Mouse (Mus musculus) lung, embryonic 14.5 days (tissue): ENCODE measurements at regions not wholly inside any gene's neighbourhood (a gene's known extent, or its start where the extent isn't known, plus 50 kb on each side); places are given as distances from the start of the nearest gene placed in this dataset.
"Not testable (repeated sequence)": the region's sequence is repeated elsewhere in the genome, so short reads cannot be mapped to it uniquely, and the experiment has no call there.

Experiments used
- ATAC-seq: fragments of 200-750 bp; cut with Nextera tagmentation; 2 replicates; pipeline ENCODE4 v1.8.0; 2017; ENCODE audit warnings: mild to moderate bottlenecking, moderate TSS enrichment, moderate library complexity; ENCODE audit not compliant: insufficient read depth
- DNase-seq: peaks from one replicate; pipeline ENCODE4 v3.0.0-alpha.2; 2015
- H3K27ac ChIP-seq: fragments of 300-500 bp; sonication (generic); 2 replicates; pipeline ENCODE4 v1.5.1; 2014; ENCODE audit warnings: low read depth, mild to moderate bottlenecking, moderate library complexity
- H3K27me3 ChIP-seq: fragments of 300-500 bp; sonication (generic); 2 replicates; pipeline ENCODE4 v1.6.1; 2014; ENCODE audit warnings: low read length, control low read depth; ENCODE audit not compliant: insufficient read depth
- H3K36me3 ChIP-seq: fragments of 300-500 bp; sonication (generic); 2 replicates; pipeline ENCODE4 v1.6.1; 2014; ENCODE audit warnings: control low read depth; ENCODE audit not compliant: insufficient read depth
- H3K4me1 ChIP-seq: fragments of 300-500 bp; sonication (generic); 2 replicates; pipeline ENCODE4 v1.6.1; 2014; ENCODE audit warnings: antibody characterized with exemption, control low read depth; ENCODE audit not compliant: insufficient read depth
- H3K4me2 ChIP-seq: fragments of 300-500 bp; sonication (generic); 2 replicates; pipeline ENCODE4 v1.6.1; 2014; ENCODE audit warnings: mild to moderate bottlenecking
- H3K4me3 ChIP-seq: fragments of 300-500 bp; sonication (generic); 2 replicates; pipeline ENCODE4 v1.5.1; 2014; ENCODE audit warnings: low read depth, low read length
- H3K9ac ChIP-seq: fragments of 300-500 bp; sonication (generic); 2 replicates; pipeline ENCODE4 v1.6.1; 2014
- H3K9me3 ChIP-seq: fragments of 300-500 bp; sonication (generic); 2 replicates; pipeline ENCODE4 v1.6.1; 2016; ENCODE audit warnings: low read depth, low read length, control low read depth
- CTCF ChIP-seq: IDR thresholded peaks from 2 replicates; pipeline ENCODE4 v1.5.1; 2016; ENCODE audit warnings: antibody characterized with exemption, low read depth
- WGBS: fragments of 180-500 bp; shearing (Covaris S2); extraction: QIAGEN DNeasy Blood & Tissue Kit; methylation state at CpG from one replicate; pipeline ENCODE4 v1.1.7; 2014; 5-methylcytosine and 5-hydroxymethylcytosine counted together

GRCm38 (mm10) chr3:4854958-4855566 lies 895.5 kb upstream of the Gm8797 start:
- Histone ChIP-seq H3K9ac (no peak overlapping the region), H3K27me3 (no peaks in the 10 kb centered on the region), H3K4me3 (no peak overlapping the region), H3K36me3 (no peaks in the 10 kb centered on the region), H3K4me2 (no peak overlapping the region), H3K4me1 (no peaks in the 10 kb centered on the region), H3K27ac (no peak overlapping the region), H3K9me3 (no peaks in the 10 kb centered on the region)
- WGBS = 82% methylated on average over 1 of the region's 1 CpGs
- ATAC-seq = no peak
- DNase-seq = no peak
- TF ChIP-seq CTCF = no peak

GRCm38 (mm10) chr3:4856571-4856970 lies 894.0 kb upstream of the Gm8797 start:
- H3K4me2 ChIP-seq = no peak overlapping the region
- no peaks in the 10 kb centered on the region for H3K36me3 ChIP-seq
- H3K9ac ChIP-seq = no peak overlapping the region
- H3K4me1 ChIP-seq = no peaks in the 10 kb centered on the region
- ATAC-seq (no peak), DNase-seq (no peak)
- H3K27me3 ChIP-seq = no peaks in the 10 kb centered on the region
- H3K9me3 ChIP-seq = no peaks in the 10 kb centered on the region
- no peak overlapping the region for H3K4me3 ChIP-seq
- no peak overlapping the region for H3K27ac ChIP-seq
- no peak for TF ChIP-seq CTCF

- no peak for TF ChIP-seq CTCF
- DNase-seq = no peak
- Histone ChIP-seq H3K9me3 (no peaks in the 10 kb centered on the region), H3K9ac (no peak overlapping the region), H3K27me3 (no peaks in the 10 kb centered on the region), H3K4me2 (no peak overlapping the region), H3K4me3 (no peak overlapping the region), H3K36me3 (no peaks in the 10 kb centered on the region), H3K4me1 (no peaks in the 10 kb centered on the region), H3K27ac (no peak overlapping the region)
- WGBS = 41% methylated on average over 1 of the region's 1 CpGs
- no peak for ATAC-seq
Measured at GRCm38 (mm10) chr3:4866226-4866625, 884.4 kb upstream of the Gm8797 start.

GRCm38 (mm10) chr3:4885916-4886315 lies 864.7 kb upstream of the Gm8797 start:
- H3K4me2 ChIP-seq = no peak overlapping the region
- 73% methylated on average over 3 of the region's 3 CpGs for WGBS
- no peaks in the 10 kb centered on the region for H3K27me3 ChIP-seq
- no peak for TF ChIP-seq CTCF
- no peak for ATAC-seq
- no peak for DNase-seq
- no peaks in the 10 kb centered on the region for H3K4me1 ChIP-seq
- no peaks in the 10 kb centered on the region for H3K36me3 ChIP-seq
- H3K27ac ChIP-seq = no peak overlapping the region
- H3K9ac ChIP-seq = no peak overlapping the region
- no peaks in the 10 kb centered on the region for H3K9me3 ChIP-seq
- H3K4me3 ChIP-seq = no peak overlapping the region

- no peak for DNase-seq
- Histone ChIP-seq H3K4me2 (no peak overlapping the region), H3K9me3 (peaks cover 6% of the 10 kb centered on the region; the same call in 1 of the 2 replicates), H3K4me1 (no peaks in the 10 kb centered on the region), H3K27me3 (no peaks in the 10 kb centered on the region), H3K4me3 (no peak overlapping the region), H3K27ac (no peak overlapping the region), H3K9ac (no peak overlapping the region), H3K36me3 (no peaks in the 10 kb centered on the region)
- WGBS = 87% methylated on average over 2 of the region's 2 CpGs
- ATAC-seq = no peak
- TF ChIP-seq CTCF = no peak
Measured at GRCm38 (mm10) chr3:4893108-4893507, 857.5 kb upstream of the Gm8797 start.

- Histone ChIP-seq H3K9me3 (peaks cover 6% of the 10 kb centered on the region; the same call in 1 of the 2 replicates), H3K9ac (no peak overlapping the region), H3K36me3 (no peaks in the 10 kb centered on the region), H3K27me3 (no peaks in the 10 kb centered on the region), H3K4me3 (no peak overlapping the region), H3K4me1 (no peaks in the 10 kb centered on the region), H3K4me2 (no peak overlapping the region), H3K27ac (no peak overlapping the region)
- WGBS = 80% methylated on average over 2 of the region's 2 CpGs
- TF ChIP-seq CTCF = no peak
- ATAC-seq (no peak), DNase-seq (no peak)
Measured at GRCm38 (mm10) chr3:4895811-4896210, 854.8 kb upstream of the Gm8797 start.

- 73% methylated on average over 2 of the region's 2 CpGs for WGBS
- not testable (repeated sequence) for H3K36me3 ChIP-seq
Measured at GRCm38 (mm10) chr3:4907556-4907955, 843.0 kb upstream of the Gm8797 start.

GRCm38 (mm10) chr3:4930731-4931130 lies 819.9 kb upstream of the Gm8797 start:
- DNase-seq, H3K27me3 ChIP-seq, H3K9ac ChIP-seq, H3K27ac ChIP-seq, H3K4me2 ChIP-seq, H3K9me3 ChIP-seq, H3K4me1 ChIP-seq, ATAC-seq, H3K36me3 ChIP-seq, H3K4me3 ChIP-seq: not testable (repeated sequence)
- WGBS = 75% methylated on average over 3 of the region's 3 CpGs

More at GRCm38 (mm10) chr3:4907556-4907955, 843.0 kb upstream of the Gm8797 start:
- not testable (repeated sequence) for H3K4me1 ChIP-seq, DNase-seq, H3K9me3 ChIP-seq, ATAC-seq, H3K4me3 ChIP-seq, H3K27me3 ChIP-seq, H3K27ac ChIP-seq, H3K9ac ChIP-seq, H3K4me2 ChIP-seq
